Mouse (Mus musculus): Measurements from ENCODE around the gene Msl2. TPM values are rescaled to one million over a fixed set of nuclear protein-coding genes. Genes with fewer than 3 reads are reported as not detected.

Msl2 gene
- polyA plus RNA-seq (2015; fragmentation: Nextera tagmentation; extraction: Ambion mirVana) = 2.9 and 3.1 TPM in 2 replicates

GRCm38 (mm10) chr9:101073987-101074331, at the start of gene Msl2:
Gene Msl2 (plus strand): TSS chr9:101074101.

GRCm38 (mm10) chr9:101034448-101035098, 39.3 kb upstream of the Msl2 start, which contains the start of gene Pccb:
Gene Pccb (minus strand): TSS chr9:101034898.

Other genes with a start within 250 kb of the Msl2 start
- 16.1 and 23.0 TPM in 2 replicates for gene Pccb, start 39.2 kb upstream of the Msl2 start, polyA plus RNA-seq (2015; fragmentation: Nextera tagmentation; extraction: Ambion mirVana)
- 65.6 and 71.6 TPM in 2 replicates for gene Ppp2r3a, start 177.7 kb downstream of the Msl2 start, polyA plus RNA-seq (2015; fragmentation: Nextera tagmentation; extraction: Ambion mirVana)